26 mouse cellular contexts compared by ENCODE assay signal in genomic region chr13:18827029-18827428, GRCm38 (mm10).
DNase-seq lines count a peak whose midpoint lies in the region; ATAC-seq and TF ChIP-seq lines count a peak whose summit lies in the region.
"Had no signal": no experiment of that assay in that cellular context is flagged by ENCODE, and none has a peak within 500 bp of the region (broad histone marks: within the 10 kb centered on the region; RNA-seq: fewer than 3 reads in every experiment).

No protein-coding gene starts in this region.

- H3K4me2 ChIP-seq in liver, postnatal 0 days (ENCODE audit: low read depth, low read length), result no peak overlapping the region
- H3K4me2 ChIP-seq in liver, embryonic 12.5 days, result no peak overlapping the region
- no peak overlapping the region for H3K4me2 ChIP-seq in liver, embryonic 16.5 days (ENCODE audit: low read depth, low read length)
- no peak overlapping the region for H3K4me2 ChIP-seq in forebrain, embryonic 13.5 days
- H3K4me2 ChIP-seq: forebrain, embryonic 15.5 days; heart, embryonic 11.5 days; heart, embryonic 15.5 days; hindbrain, embryonic 14.5 days had no signal

- no peak for TF ChIP-seq CTCF in liver, postnatal 0 days (IDR thresholded peaks at IDR 0.05; ENCODE audit: low read depth)
- TF ChIP-seq CTCF in gastrocnemius, adult 2 months (IDR thresholded peaks at IDR 0.05), result no peak

- no peak overlapping the region for H3K27ac ChIP-seq in liver, postnatal 0 days (ENCODE audit: low read depth)
- H3K27ac ChIP-seq in liver, embryonic 12.5 days, result no peak overlapping the region
- no peak overlapping the region for H3K27ac ChIP-seq in liver, embryonic 16.5 days (ENCODE audit: low read length)
- no peak overlapping the region for H3K27ac ChIP-seq in forebrain, embryonic 13.5 days
- no peak overlapping the region for H3K27ac ChIP-seq in gastrocnemius, adult 2 months
- H3K27ac ChIP-seq: embryonic facial prominence, embryonic 10.5 days; forebrain, embryonic 10.5 days; forebrain, embryonic 15.5 days; heart, adult 2 months; heart, embryonic 15.5 days; hindbrain, embryonic 10.5 days; hindbrain, embryonic 14.5 days had no signal

- no peak overlapping the region for H3K4me3 ChIP-seq in liver, postnatal 0 days (ENCODE audit: low read depth, low read length)
- no peak overlapping the region for H3K4me3 ChIP-seq in liver, embryonic 12.5 days
- H3K4me3 ChIP-seq in liver, embryonic 16.5 days (ENCODE audit: low read depth, low read length), result no peak overlapping the region
- H3K4me3 ChIP-seq in forebrain, embryonic 13.5 days, result no peak overlapping the region
- no peak overlapping the region for H3K4me3 ChIP-seq in gastrocnemius, adult 2 months
- H3K4me3 ChIP-seq: embryonic facial prominence, embryonic 10.5 days; forebrain, embryonic 10.5 days; forebrain, embryonic 15.5 days; heart, adult 2 months; heart, embryonic 15.5 days; hindbrain, embryonic 10.5 days had no signal

- H3K36me3 ChIP-seq in liver, postnatal 0 days (replicated peaks; ENCODE audit: insufficient read depth, low read length), result peaks cover 3% of the 10 kb centered on the region
- H3K36me3 ChIP-seq in liver, embryonic 12.5 days, result peaks cover 15% of the 10 kb centered on the region
- H3K36me3 ChIP-seq in liver, embryonic 16.5 days (ENCODE audit: control insufficient read depth, insufficient read depth), result no peaks in the 10 kb centered on the region
- peaks cover 10% of the 10 kb centered on the region for H3K36me3 ChIP-seq in forebrain, embryonic 13.5 days (ENCODE audit: poor library complexity, severe bottlenecking)
- H3K36me3 ChIP-seq: embryonic facial prominence, embryonic 10.5 days had no signal

- H3K27me3 ChIP-seq in liver, postnatal 0 days (ENCODE audit: insufficient read depth, low read length), result no peaks in the 10 kb centered on the region
- no peaks in the 10 kb centered on the region for H3K27me3 ChIP-seq in liver, embryonic 12.5 days (replicated peaks)
- H3K27me3 ChIP-seq in liver, embryonic 16.5 days (ENCODE audit: control insufficient read depth, insufficient read depth, low read depth, low read length), result no peaks in the 10 kb centered on the region
- no peaks in the 10 kb centered on the region for H3K27me3 ChIP-seq in forebrain, embryonic 13.5 days
- H3K27me3 ChIP-seq: forebrain, embryonic 15.5 days; heart, embryonic 15.5 days; Patski had no signal

- H3K9me3 ChIP-seq in liver, postnatal 0 days (ENCODE audit: low read length), result no peaks in the 10 kb centered on the region
- no peaks in the 10 kb centered on the region for H3K9me3 ChIP-seq in liver, embryonic 12.5 days (replicated peaks)
- H3K9me3 ChIP-seq in liver, embryonic 16.5 days (replicated peaks; ENCODE audit: control insufficient read depth, low read length), result no peaks in the 10 kb centered on the region
- H3K9me3 ChIP-seq in forebrain, embryonic 13.5 days (replicated peaks), result no peaks in the 10 kb centered on the region
- H3K9me3 ChIP-seq: embryonic facial prominence, embryonic 10.5 days; forebrain, embryonic 10.5 days; forebrain, embryonic 15.5 days; heart, embryonic 15.5 days; hindbrain, embryonic 10.5 days had no signal

- 72% methylated on average over 10 of the region's 10 CpGs for WGBS in liver, postnatal 0 days (ENCODE audit: insufficient replicate concordance)
- 57% methylated on average over 10 of the region's 10 CpGs for WGBS in liver, embryonic 12.5 days (ENCODE audit: insufficient replicate concordance)
- 57% methylated on average over 10 of the region's 10 CpGs for WGBS in liver, embryonic 16.5 days (ENCODE audit: insufficient replicate concordance)
- 93% methylated on average over 10 of the region's 10 CpGs for WGBS in forebrain, embryonic 13.5 days

- intact Hi-C loops in gastrocnemius, adult 2 months (cut with DNase I), result no loop called here

- no peak for ATAC-seq in liver, postnatal 0 days
- peak; percentile 95 for ATAC-seq in liver, embryonic 12.5 days
- peak; percentile 86 for ATAC-seq in liver, embryonic 16.5 days (ENCODE audit: low read depth)
- ATAC-seq in forebrain, embryonic 13.5 days, result no peak
- ATAC-seq: activated CD4-positive, CD25-positive, alpha-beta regulatory T cell, adult 4 months; CD4-positive, CD25-positive, alpha-beta regulatory T cell, adult 4 months; forebrain, embryonic 15.5 days; inflammation-experienced regulatory T-cells, adult 6 months; Patski had no signal

- TF ChIP-seq EP300 in liver, postnatal 0 days (IDR thresholded peaks at IDR 0.05; ENCODE audit: low read depth), result no peak

- H3K9ac ChIP-seq in liver, postnatal 0 days (replicated peaks), result no peak overlapping the region
- no peak overlapping the region for H3K9ac ChIP-seq in liver, embryonic 12.5 days
- no peak overlapping the region for H3K9ac ChIP-seq in liver, embryonic 16.5 days (ENCODE audit: low read depth, low read length)
- no peak overlapping the region for H3K9ac ChIP-seq in forebrain, embryonic 13.5 days
- H3K9ac ChIP-seq: forebrain, embryonic 15.5 days; heart, embryonic 15.5 days; hindbrain, embryonic 14.5 days had no signal

- H3K4me1 ChIP-seq in liver, postnatal 0 days (ENCODE audit: insufficient read depth), result no peaks in the 10 kb centered on the region
- H3K4me1 ChIP-seq in liver, embryonic 12.5 days, result peaks cover 14% of the 10 kb centered on the region
- H3K4me1 ChIP-seq in liver, embryonic 16.5 days (ENCODE audit: control insufficient read depth, low read depth, low read length), result peaks cover 4% of the 10 kb centered on the region
- peaks cover 4% of the 10 kb centered on the region; the same call in 1 of the 2 replicates for H3K4me1 ChIP-seq in forebrain, embryonic 13.5 days
- H3K4me1 ChIP-seq: embryonic facial prominence, embryonic 10.5 days; heart, embryonic 15.5 days had no signal

- peak; percentile 40 for DNase-seq in liver
- DNase-seq in liver, postnatal 0 days, result no peak
- no peak for DNase-seq in gastrocnemius, adult 2 months
- no peak for DNase-seq in cerebellum, adult 9-10 months
- DNase-seq: adrenal gland, adult 2 months; adrenal gland, postnatal 25 days; B cell, adult 2 months; cerebellum, adult 11 months; cerebellum, adult 9-11 months; cerebellum, postnatal 36 days; gastrocnemius, postnatal 14 days; heart, adult 2 months had no signal

Comparison
In these comparisons a context has a peak if more than half of its experiments do, and no peak if none do; other contexts are left out.
1. ATAC-seq: peak in liver, embryonic 12.5 days (single experiment) and liver, embryonic 16.5 days (single experiment); none in liver, postnatal 0 days (single experiment) and forebrain, embryonic 13.5 days (single experiment).